Mouse (Mus musculus) C2C12 (cell line): ENCODE measurements around the gene Gm13285.
"Not testable (repeated sequence)": the region's sequence is repeated elsewhere in the genome, so short reads cannot be mapped to it uniquely, and the experiment has no call there.

Source experiments
- CTCF ChIP-seq: IDR thresholded peaks from one replicate; pipeline ENCODE4 v1.5.1; 2011; ENCODE audit not compliant: control insufficient read depth, insufficient read depth, insufficient read length
- FOSL1 ChIP-seq: IDR thresholded peaks from one replicate; pipeline ENCODE4 v1.8.0; 2011; ENCODE audit warnings: mild to moderate bottlenecking, low read length; ENCODE audit not compliant: poor library complexity, insufficient read depth, severe bottlenecking
- MYOD1 ChIP-seq: IDR thresholded peaks from one replicate; pipeline ENCODE4 v1.6.1; 2011; ENCODE audit warnings: low read depth; ENCODE audit not compliant: control insufficient read depth, insufficient read length
- USF1 ChIP-seq: IDR thresholded peaks from one replicate; pipeline ENCODE4 v1.6.1; 2011; ENCODE audit warnings: low read depth, mild to moderate bottlenecking, control low read depth, moderate library complexity

GRCm38 (mm10) chr4:88827116-88827515 is 27.7 kb downstream of the Gm13285 start, which contains the start of gene Ifna6:
- not testable (repeated sequence) for TF ChIP-seq CTCF, MYOD1, FOSL1, USF1
